Mouse (Mus musculus) adrenal gland, adult 18-20 months (tissue): ENCODE measurements at regions not wholly inside any gene's neighbourhood (a gene's known extent, or its start where the extent isn't known, plus 50 kb on each side); places are given as distances from the start of the nearest gene placed in this dataset.

Experiments used
- DNase-seq, 2 experiments: peaks; one replicate each; pipeline ENCODE4 v3.0.0; 2021 to 2022; ENCODE audit warnings: low spot score in 2 of 2

DNA sequence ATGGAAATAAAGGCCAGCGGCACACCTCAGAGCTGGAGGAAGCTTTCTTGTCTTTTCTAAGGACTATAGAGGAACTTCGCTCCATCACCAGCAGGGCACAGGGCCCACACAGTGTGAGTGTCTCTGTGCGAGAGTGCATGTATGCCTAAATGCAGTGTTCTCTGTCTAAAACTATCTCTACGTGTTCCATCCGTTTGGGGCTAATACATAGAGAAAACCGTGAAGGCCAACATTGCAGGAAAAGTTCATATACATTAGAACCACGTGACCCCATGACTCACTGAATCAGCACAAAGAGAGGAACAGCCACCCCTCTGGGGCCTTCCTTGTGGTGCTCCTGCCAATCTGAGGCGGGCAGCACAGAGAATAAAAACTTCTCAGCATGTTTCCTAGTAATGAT is 431.4 kb upstream of the Mctp2 start:
- DNase-seq = no peak

DNA sequence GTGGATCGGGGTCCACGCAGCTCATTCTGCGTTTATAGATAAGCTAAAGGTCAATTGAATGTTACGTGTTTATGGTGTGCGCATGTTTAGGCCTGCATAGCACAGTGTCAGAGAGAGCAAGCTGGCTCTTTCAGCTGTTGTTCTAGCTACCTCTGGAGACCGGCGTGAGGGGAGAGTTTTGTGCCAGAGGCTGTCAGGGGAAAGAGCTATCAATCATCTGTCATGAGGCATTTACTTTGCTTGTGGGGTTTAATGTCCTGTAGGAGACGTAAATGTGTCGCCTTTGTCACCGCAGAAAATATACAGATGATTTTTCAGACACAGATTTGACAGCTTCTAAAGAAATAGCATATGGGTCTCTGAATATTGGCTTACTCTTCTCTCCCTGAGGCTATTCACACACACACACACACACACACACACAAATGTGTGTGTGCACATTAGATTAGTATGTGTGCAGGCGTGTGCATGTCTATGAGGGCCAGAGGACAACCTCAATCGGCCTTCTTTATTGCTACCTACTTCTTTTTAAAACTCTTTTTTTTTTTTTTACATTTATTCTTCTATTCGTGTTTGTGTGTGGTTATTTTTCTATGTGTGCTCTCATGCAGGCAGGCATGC is 432.0 kb upstream of the Mctp2 start:
- DNase-seq = no peak

DNA sequence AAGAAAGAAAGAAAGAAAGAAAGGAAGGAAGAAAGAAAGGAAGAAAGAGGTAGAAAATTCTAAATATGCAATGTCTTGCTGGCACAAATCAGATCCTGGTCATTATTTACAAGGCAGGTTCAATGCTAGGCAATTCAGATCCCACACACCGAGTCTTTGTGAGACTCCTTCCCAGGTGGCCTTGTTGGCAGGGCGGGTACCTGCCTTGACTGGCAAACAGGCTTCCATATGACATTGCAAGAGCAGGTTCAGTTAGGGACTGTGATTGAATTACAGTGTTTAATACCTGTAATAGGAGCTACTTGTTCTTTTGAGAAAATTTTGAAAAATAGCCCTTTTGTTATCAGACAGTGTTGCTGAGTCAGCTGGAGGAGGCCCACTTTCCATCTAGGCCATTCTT is 436.0 kb upstream of the Mctp2 start:
- DNase-seq = no peak

DNA sequence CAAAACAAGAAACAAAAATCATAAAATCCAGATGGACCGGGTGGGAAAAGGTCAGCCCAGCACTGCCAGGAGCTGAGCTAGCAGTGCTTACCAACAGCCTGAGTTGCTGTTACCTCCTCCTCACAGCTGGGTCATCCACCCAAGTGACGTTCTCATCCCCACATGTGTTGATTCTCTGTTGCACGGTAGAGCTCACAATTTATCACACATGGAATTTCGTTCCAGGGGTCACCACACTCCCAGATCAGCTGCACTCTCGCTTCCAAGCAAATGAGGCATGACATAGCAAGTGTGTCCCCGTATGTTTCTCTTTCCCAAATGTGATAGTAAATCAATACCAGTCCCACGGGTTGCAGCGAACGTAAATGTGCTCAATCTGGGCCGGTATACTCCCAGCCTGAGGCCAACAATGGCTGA is 445.1 kb upstream of the Mctp2 start:
- DNase-seq = no peak

DNA sequence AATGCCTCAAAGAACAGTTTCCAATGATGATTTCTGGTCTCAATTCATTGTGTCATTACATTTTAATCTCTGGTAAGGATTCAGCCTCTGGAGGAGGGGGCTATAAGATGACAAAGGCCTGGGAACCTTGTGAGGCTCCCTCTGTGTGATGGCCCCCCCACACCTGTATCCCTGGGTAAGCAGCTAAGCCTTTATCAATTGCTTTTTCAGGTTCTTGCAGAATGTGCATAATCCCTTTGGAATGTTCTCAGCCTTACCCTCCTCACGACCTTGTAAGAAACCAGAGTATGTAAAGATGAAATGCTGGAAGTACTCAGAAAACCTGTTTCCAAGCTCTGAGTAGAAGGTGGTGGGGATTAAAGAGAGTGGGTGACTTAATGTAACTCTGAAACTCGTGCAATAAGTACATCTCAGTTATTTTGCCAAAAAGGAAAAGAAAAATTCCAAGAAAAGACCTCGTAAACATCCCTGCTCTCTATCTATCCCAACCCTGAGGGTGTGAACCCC is 446.7 kb upstream of the Mctp2 start:
- no peak for DNase-seq

DNA sequence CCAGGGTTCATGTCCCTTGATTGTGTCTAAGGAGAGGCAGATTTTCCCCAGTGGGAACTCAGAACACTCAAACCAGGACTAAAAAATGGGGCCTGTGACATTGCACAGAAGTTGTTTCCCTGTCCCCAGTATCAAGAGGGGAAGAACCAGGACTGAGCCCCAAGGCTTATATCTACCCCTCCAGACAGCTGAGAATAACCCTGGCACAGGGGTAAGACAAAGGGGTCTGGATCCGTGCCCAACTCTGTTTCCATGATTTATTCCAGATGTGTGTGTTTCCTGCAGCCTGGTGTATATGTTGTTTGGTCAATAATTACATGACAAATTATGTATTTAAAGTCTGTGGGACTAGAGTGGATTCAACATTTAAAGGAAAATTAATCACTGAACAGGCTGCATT is 456.3 kb upstream of the Mctp2 start:
- no peak for DNase-seq

DNA sequence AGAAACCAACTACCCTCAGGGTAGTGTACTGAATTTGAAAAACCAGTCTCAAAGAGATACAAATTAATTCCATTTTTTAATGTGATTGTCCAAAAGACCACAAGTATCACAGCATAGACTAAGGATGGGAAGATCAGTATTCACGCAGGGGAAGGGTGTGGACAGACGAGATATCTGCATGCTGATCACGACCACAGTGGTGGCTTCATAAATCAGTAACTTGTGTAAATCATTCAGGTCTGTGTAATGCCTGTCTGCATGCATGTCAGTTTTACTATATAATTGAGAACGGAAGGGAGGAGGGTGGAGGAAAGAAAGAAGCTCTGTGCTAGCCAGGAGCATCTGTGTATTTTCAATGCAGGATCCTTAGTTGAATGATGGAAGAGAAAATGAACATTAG is 462.3 kb upstream of the Mctp2 start:
- DNase-seq = no peak

DNA sequence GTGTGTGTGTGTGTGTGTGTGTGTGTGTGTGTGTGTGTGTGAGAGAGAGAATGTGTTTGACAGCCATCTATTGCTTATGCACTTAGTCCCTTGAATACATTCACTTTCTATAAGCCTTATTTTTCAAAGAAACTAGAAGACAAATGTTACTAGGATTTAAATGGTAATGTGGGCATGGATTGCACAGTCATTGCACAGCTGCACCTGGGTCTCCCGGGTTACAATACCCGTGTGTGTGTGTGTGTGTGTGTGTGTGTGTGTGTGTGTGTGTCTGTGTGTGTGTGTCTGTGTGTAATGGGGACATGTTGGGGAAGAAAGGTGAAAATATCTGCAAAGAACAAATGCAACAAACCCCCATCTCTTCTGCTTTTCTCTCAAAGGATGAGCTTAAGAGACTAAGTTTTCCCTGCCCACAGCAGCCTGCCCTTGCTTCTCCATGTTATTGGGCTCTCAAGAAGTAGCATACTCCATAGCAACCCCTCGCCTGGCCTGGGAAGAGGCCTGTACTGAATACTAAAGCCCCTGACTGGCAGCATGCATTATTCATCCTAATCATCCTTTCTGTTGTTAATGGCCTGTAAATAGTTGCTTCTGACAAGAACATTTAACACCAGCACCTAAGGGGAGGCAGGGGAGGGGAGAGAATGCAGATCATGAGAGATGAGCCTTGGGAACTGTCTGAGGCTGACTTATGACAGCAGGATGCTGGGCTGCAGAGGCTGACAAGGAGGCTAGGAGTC is 467.8 kb upstream of the Mctp2 start:
- no peak for DNase-seq

DNA sequence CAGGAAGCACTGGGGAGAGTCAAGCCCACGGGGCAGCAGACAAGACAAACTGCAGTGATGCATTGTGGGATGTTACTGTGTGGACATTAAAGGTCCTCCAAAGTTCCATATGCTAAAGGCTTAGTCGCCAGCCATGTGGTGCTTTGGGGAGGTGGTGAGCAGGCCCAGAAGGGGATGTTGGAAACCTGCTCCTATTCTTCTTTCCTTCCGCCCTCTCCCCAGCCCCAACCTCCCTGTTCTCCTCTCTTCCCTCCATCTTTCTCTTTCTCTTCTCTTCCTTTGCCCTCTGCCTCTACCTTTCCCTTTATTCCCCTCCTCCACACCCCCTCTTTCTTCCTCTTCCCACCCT is 468.3 kb upstream of the Mctp2 start:
- DNase-seq = no peak

DNA sequence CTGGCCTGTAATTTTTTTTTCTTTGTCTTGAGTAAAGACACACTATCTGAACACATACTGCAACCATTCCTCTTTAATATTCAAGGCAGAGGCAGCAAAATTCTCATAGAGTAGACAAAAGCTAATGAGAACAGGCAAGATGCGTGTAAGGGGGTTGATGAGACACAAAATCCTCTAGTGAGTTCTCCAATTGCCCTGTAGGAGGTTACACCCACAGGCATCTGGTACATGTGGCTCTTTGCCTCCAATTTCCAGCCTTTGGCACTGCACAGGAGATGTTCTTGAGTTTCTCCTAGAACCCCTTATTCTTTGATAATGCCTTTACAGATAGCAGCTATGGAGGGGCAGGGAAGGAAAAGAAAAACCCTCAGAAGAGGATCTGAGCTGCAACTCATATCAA is 480.9 kb upstream of the Mctp2 start:
- DNase-seq = no peak

DNA sequence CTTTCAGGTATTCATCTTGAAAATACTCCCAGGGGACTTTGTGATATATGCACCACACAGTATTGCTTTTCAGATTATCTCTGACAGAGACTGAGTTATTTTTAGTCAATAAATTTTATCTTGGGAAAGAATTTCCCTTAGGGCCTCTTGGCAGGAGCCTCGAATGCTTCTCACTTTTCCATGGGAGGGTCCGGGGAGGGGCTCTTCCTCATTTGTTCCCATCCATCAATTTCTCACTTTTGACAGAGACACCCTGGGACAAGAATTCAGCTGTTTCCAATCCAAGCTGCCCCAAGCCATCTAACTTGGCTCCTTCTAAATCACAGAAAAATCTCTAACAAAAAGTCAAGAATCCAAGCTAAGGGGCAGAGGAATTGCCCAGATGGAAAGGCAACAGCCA is 481.9 kb upstream of the Mctp2 start:
- no peak for DNase-seq

DNA sequence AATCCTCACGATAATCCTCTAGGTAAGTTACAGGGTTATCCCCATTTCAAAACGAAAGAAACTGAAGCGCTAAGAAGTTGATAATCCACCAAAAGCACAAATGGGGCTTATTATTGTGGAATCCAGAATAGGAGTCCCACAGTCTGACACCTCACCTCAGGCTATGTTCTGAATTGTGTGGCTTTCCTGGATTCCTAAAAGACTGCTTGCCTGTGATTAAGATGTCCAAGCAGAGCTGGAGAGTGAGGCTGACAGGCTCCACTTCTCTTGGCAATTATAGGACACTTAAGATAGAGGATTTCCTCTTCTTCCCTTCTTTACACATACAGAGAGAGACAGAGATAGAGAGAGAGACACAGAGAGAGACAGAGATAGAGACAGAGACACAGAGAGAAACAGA is 515.7 kb upstream of the Mctp2 start:
- DNase-seq = no peak

DNA sequence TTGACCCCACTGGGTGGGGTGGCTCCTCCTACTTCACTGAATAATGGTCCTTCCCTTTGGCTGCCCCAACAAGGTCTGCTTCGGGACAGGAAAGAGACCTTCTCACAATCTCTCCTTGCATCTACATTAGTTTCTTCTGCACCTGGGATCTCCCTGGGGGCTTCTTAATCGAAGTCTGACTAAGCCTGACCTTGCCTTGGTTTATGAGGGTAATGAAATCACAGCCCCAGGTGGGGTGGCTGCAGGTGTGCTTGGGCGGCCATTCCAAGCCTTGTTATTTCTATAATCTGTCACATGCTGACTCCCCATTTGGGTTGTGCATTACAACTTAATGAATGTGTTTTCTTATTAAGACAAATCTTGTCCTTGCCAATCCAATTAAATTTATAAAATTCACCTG is 520.2 kb upstream of the Mctp2 start:
- no peak for DNase-seq

DNA sequence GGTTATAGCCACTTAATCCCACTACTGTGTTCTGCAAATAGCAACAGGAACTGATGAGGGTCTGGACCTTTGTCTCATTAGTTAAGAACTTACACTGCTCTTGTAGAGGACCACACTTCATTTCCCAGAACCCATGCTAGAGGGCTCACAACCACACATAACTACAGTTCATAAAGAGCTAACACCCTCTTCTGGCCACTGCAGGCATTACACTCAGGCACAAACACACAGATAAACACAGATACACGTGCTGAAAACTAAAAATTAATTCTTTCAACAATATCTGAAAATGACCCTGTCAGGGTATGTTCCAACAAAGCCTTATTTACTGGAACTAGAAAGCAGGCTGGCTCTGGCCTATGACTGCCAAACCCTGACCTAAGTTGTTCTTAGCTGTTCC is 529.0 kb upstream of the Mctp2 start:
- no peak for DNase-seq

DNA sequence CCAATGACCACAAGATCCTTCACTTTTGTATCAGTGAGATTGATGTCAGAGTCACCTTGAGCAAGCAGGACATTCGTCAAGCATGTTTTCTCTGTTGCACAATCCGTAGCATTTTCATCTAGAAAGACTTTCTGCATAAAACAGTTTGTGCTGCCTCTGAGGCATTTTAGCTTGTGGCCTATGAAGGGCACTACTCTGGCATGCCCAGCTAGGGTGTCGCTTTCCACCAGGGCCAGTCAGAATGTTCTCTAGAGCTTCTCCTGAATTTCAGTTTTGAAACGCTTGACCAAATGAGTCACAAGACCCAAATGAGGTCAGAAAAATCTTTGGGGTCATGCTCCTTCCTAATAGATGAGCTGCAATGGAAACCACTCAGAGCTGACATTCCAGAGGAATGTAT is 529.6 kb upstream of the Mctp2 start:
- DNase-seq = peak in 1 of 2 experiments; percentile 15

DNA sequence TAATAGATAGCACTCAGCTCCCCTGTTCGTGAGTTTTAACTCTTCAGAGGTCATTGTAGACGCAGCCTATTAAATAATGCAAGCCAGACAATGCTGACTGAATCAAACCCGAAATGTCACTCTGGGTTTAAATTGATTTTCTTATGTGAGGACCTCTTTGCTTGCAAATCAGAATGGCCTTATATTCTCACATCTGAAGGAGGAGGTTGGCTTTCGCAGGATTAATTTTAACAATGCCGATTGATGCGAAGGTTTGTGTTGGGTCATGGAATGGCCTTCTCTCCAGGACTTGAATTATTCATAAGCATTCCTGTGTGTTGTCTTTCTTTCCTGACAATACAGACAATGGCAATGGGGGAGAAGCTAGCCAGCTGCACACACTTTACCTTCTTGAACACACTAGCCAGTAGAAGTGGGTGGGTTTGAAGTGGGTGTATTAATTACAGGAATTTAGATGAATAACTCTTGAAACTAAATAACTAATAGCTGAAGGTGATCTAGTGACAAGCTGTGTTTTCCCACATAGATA is 530.1 kb upstream of the Mctp2 start:
- no peak for DNase-seq

DNA sequence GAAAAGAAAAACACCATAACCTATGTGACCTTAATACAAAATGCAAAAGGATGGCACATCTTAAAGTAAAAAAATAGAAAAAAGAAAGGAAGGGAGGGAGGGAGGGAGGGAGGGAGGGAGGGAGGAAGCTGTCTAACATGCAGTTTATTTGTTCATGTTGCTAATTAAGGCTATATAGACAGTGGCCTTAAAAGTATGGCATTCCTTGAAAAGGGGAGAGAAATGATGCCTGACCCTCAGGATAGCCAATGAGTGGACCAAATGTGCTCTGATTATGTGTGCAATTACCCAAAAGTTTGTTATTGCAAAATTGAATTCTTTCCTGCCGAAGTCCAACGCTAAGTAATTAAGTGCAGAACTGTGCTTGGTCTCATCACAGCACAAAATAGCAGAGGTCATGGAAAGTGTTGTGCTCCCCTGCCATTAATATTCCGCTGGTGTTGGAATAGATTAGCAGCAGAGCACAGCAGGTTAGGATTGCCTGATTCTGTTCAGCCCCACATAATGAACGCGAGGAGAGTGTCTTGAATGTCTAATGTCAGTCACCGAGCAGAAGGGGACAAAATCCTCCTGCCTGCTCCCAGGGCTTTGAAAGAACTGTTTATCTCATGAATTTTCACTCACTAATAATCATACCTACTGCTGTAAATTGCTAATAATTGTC is 531.7 kb upstream of the Mctp2 start:
- no peak for DNase-seq

DNA sequence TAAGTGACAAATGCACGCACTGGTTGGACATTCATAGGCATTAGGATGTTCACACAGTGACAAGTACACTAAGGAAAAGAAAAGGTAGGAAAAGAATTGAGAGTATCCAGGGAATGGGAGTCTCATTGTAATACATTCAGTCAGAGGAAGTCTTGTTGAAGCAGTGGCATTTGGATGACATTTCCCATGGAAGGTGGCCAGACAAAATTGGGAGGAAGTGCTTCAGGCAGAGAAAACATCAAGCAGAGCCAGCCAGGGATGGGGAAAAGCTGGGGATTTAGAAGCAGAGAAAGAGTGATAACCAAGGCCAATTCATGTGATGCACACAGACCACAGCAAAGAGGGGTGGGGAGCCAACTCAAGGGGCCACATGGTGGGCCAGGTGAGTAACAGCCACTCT is 524.0 kb upstream of the Rgma start:
- DNase-seq = no peak

DNA sequence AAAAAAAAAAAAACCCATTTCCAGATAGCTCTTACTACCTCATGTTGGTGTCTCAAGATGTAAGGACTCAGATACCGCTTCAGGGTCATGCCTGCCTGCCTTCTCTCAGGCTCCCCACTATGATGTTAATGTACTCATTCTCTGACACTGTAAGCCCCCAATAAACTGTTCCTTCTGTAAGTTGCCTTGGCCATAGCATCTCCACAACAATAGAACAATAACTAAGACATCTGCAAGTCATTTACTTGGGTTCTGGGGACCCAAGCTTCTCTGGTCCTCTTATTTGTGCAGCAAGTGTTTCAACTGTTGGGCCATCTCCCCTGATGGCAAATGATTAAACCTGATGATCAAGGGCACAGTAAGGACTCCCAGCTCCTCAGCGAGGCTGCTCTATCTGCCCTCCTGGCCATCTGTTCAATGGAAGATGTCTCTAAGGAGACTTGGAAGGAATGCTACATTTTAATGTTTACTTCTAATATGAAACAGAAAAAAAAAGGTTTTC is 520.8 kb upstream of the Rgma start:
- DNase-seq = no peak

DNA sequence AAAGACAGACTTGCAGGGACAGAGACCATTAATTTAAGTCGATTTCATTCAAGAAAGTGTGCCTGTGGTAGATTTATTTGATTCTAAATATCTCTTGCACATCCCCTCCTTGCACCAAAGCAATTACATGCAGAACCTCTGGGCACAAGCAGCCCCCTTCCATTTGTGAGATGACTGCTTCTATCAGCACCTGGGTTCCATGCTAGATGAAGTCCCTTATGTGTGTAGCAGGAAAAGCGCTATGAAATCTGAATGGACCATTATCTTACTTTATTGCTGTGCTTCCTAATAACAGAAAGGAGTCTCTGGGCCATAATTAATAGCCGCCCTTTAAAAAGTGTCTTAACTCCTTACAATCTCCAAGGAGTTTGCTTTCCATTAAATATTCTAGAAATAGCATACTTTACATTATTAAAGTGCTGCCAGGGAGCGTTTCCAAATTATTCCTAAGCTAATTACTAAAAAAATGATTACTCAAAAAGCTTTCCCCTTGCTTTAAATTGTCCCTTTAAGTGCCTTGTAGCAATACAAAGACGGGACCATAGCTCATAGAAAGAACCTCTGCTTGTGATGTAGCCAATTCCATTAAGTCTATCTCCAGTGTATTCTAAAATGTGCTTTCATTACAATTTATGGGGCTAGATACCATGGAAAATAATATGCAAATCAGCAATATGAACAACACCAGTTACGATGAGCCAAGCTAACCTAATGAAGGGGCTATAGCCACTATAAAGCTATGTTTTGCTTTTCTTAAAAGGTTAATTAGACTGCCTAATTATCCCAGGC is 508.1 kb upstream of the Rgma start:
- DNase-seq = no peak

DNA sequence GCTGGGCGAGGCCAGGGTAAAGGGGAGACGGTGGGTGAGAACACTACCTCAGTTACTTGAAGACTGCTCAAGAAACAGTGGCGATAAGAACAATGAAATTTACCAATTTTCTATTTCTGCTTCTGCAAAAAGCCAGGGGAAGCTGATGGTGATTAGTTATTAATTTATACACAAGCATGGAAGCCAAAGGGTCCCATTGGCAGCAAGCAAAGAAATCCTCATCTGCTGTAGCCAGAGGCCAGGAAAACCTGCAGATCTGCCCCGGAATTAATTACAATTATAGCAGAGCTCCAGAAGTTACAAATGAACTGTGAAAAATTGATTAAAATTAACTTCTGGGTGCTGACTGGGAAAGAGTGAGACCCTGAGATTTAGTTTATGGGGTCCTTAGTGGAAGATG is 506.2 kb upstream of the Rgma start:
- DNase-seq = no peak
